Comparison of ENCODE assay signal across 10 mouse cellular contexts in the genomic region with DNA sequence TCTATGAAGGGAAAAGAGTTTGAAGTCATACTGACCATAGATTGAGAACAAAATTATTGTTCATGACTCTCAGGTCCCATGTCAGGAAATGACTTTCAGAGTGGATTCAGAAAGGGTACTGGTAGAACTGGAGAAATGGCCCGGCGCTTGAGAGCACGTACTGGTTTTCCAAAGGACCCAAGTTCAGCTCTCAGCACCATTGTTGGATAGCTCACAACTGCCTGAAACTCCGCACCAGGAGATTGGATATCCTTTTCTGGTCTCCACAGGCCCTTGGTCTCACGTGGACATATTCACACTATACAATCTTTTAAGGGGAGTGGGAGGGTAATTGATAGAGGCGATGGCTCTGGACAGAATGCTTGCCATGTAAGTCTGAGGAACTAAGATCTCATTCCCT. TPM values are rescaled to one million over a fixed set of nuclear protein-coding genes. Genes with fewer than 3 reads are reported as not detected.
DNase-seq lines count a peak whose midpoint lies in the region; ATAC-seq and TF ChIP-seq lines count a peak whose summit lies in the region.
"Had no signal": no experiment of that assay in that cellular context is flagged by ENCODE, and none has a peak within 500 bp of the region (broad histone marks: within the 10 kb centered on the region; RNA-seq: fewer than 3 reads in every experiment).

No protein-coding gene starts in this region.

- no peak for TF ChIP-seq CTCF in liver, adult 2 months (IDR thresholded peaks at IDR 0.05; ENCODE audit: low read depth, low read length)

- no peaks in the 10 kb centered on the region for H3K27me3 ChIP-seq in liver, adult 2 months (ENCODE audit: control insufficient read depth, insufficient read depth, low read length)
- H3K27me3 ChIP-seq in embryonic facial prominence, embryonic 15.5 days: peaks cover 15% of the 10 kb centered on the region
- H3K27me3 ChIP-seq in intestine, embryonic 16.5 days (replicated peaks; ENCODE audit: control insufficient read depth, insufficient read depth, low read length): no peaks in the 10 kb centered on the region
- no peaks in the 10 kb centered on the region for H3K27me3 ChIP-seq in neural tube, embryonic 12.5 days (replicated peaks)

- DNase-seq in liver, adult 2 months (ENCODE audit: extremely low read depth, low read depth, low spot score): no peak
- DNase-seq in liver: no peak
- DNase-seq in Muller cell, postnatal 12 days (ENCODE audit: inconsistent ontology term): no peak
- no peak for DNase-seq in left cerebral cortex, adult 8-10 months (ENCODE audit: low spot score in 2 of 2)

- peaks cover 15% of the 10 kb centered on the region for H3K36me3 ChIP-seq in liver, adult 2 months (ENCODE audit: control insufficient read depth, insufficient read depth, low read length)
- H3K36me3 ChIP-seq in embryonic facial prominence, embryonic 15.5 days: 0 out of 2 replicates have a peak, but pooled peaks cover 2% of the 10 kb centered on the region
- peaks cover 6% of the 10 kb centered on the region; the same call in 1 of the 2 replicates for H3K36me3 ChIP-seq in intestine, embryonic 16.5 days (ENCODE audit: control insufficient read depth, insufficient read depth, low read length)
- peaks cover 14% of the 10 kb centered on the region; the same call in 1 of the 2 replicates for H3K36me3 ChIP-seq in neural tube, embryonic 12.5 days

- TF ChIP-seq POLR2A in liver, adult 2 months (IDR thresholded peaks at IDR 0.05; ENCODE audit: extremely low read depth, insufficient read depth, low read length): no peak

- H3K4me1 ChIP-seq in liver, adult 2 months (ENCODE audit: control insufficient read depth, insufficient read depth, low read length): peaks cover 8% of the 10 kb centered on the region
- H3K4me1 ChIP-seq in embryonic facial prominence, embryonic 15.5 days: peaks cover 13% of the 10 kb centered on the region; the same call in 1 of the 2 replicates
- peaks cover 17% of the 10 kb centered on the region for H3K4me1 ChIP-seq in intestine, embryonic 16.5 days (ENCODE audit: control insufficient read depth, insufficient read depth, low read length)
- peaks cover 20% of the 10 kb centered on the region for H3K4me1 ChIP-seq in neural tube, embryonic 12.5 days

- H3K79me2 ChIP-seq in liver, adult 2 months (ENCODE audit: control insufficient read depth, insufficient read depth, low read length): peaks cover 24% of the 10 kb centered on the region

- no peak overlapping the region for H3K27ac ChIP-seq in liver, adult 2 months (replicated peaks; ENCODE audit: insufficient read depth, low read depth, low read length)
- H3K27ac ChIP-seq in embryonic facial prominence, embryonic 15.5 days (replicated peaks): no peak overlapping the region
- peak overlapping the region; percentile 99 for H3K27ac ChIP-seq in intestine, embryonic 16.5 days (ENCODE audit: low read length)
- no peak overlapping the region for H3K27ac ChIP-seq in neural tube, embryonic 12.5 days

- H3K4me3 ChIP-seq in liver, adult 2 months (ENCODE audit: insufficient read depth, low read depth, low read length): peak overlapping the region; percentile 27; the same call in 1 of the 2 replicates
- H3K4me3 ChIP-seq in embryonic facial prominence, embryonic 15.5 days (replicated peaks): no peak overlapping the region; the same call in 1 of the 2 replicates
- peak overlapping the region; percentile 89 for H3K4me3 ChIP-seq in intestine, embryonic 16.5 days (ENCODE audit: low read length)
- 0 out of 2 replicates have a peak overlapping the region, but pooled peaks have one; percentile 88 for H3K4me3 ChIP-seq in neural tube, embryonic 12.5 days

- WGBS in liver, adult 2 months: 85% methylated on average over 6 of the region's 6 CpGs
- WGBS in embryonic facial prominence, embryonic 15.5 days: 89% methylated on average over 6 of the region's 6 CpGs
- 84% methylated on average over 6 of the region's 6 CpGs for WGBS in intestine, embryonic 16.5 days
- WGBS in neural tube, embryonic 12.5 days: 96% methylated on average over 6 of the region's 6 CpGs

- H3K4me2 ChIP-seq in embryonic facial prominence, embryonic 15.5 days (replicated peaks): 0 out of 2 replicates have a peak overlapping the region, but pooled peaks have one; percentile 77
- peak overlapping the region; percentile 76 for H3K4me2 ChIP-seq in intestine, embryonic 16.5 days (ENCODE audit: low read depth, low read length)
- peak overlapping the region; percentile 75 for H3K4me2 ChIP-seq in neural tube, embryonic 12.5 days (replicated peaks)

- no peak for ATAC-seq in embryonic facial prominence, embryonic 15.5 days (ENCODE audit: insufficient number of reproducible peaks, low FRiP score, low TSS enrichment, low read depth)
- no peak for ATAC-seq in intestine, embryonic 16.5 days
- no peak for ATAC-seq in neural tube, embryonic 12.5 days (ENCODE audit: low FRiP score, low read depth)
- no peak for ATAC-seq in megakaryocyte progenitor cell, adult 5-6 weeks (replicated peaks; ENCODE audit: poor library complexity)

- H3K9ac ChIP-seq in liver, adult 2 months (ENCODE audit: low read depth, low read length): no peak overlapping the region
- H3K9ac ChIP-seq in embryonic facial prominence, embryonic 15.5 days: no peak overlapping the region
- peak overlapping the region; percentile 97; the same call in 1 of the 2 replicates for H3K9ac ChIP-seq in intestine, embryonic 16.5 days (ENCODE audit: low read depth, low read length)
- no peak overlapping the region for H3K9ac ChIP-seq in neural tube, embryonic 12.5 days

- no peaks in the 10 kb centered on the region for H3K9me3 ChIP-seq in embryonic facial prominence, embryonic 15.5 days (replicated peaks)
- H3K9me3 ChIP-seq in intestine, embryonic 16.5 days (ENCODE audit: control insufficient read depth, low read length): no peaks in the 10 kb centered on the region
- no peaks in the 10 kb centered on the region for H3K9me3 ChIP-seq in neural tube, embryonic 12.5 days

RNA-seq across cellular contexts. Expression of a gene that starts 1.5 kb away (rescaled TPM):
- total RNA-seq in liver, adult 2 months (2014; rRNA removed): 36.8 and 40.1 TPM in 2 replicates
- 14.1 and 17.7 TPM in 2 replicates for polyA plus RNA-seq in liver, adult 2 months (2012; rRNA removed)
- 81.9 and 83.5 TPM in 2 replicates for polyA plus RNA-seq in embryonic facial prominence, embryonic 15.5 days (2015; fragmentation: Nextera tagmentation; extraction: Ambion mirVana)
- 145 and 153 TPM in 2 replicates for polyA plus RNA-seq in intestine, embryonic 16.5 days (2015; fragmentation: Nextera tagmentation; extraction: Ambion mirVana)
- 144 and 147 TPM in 2 replicates for polyA plus RNA-seq in neural tube, embryonic 12.5 days (2016; fragmentation: Nextera tagmentation; extraction: Ambion mirVana)
- 100 to 1,000 TPM; 104 to 115 (median 109) TPM for total RNA-seq in left cerebral cortex, adult 8-10 months (2022)
- total RNA-seq in megakaryocyte progenitor cell, adult 5-6 weeks (2015): 61.3 and 67.0 TPM in 2 replicates
- total RNA-seq in megakaryocyte progenitor cell, adult 5-6 weeks (2017): 58.1 and 66.2 TPM in 2 replicates

RNA-seq across cellular contexts. Expression of a gene that starts 46.3 kb away (rescaled TPM):
- total RNA-seq in liver, adult 2 months (2014; rRNA removed): not detected in 2 replicates
- polyA plus RNA-seq in liver, adult 2 months (2012; rRNA removed): not detected in 2 replicates
- polyA plus RNA-seq in embryonic facial prominence, embryonic 15.5 days (2015; fragmentation: Nextera tagmentation; extraction: Ambion mirVana): not detected in 2 replicates
- polyA plus RNA-seq in intestine, embryonic 16.5 days (2015; fragmentation: Nextera tagmentation; extraction: Ambion mirVana): 49.8 and 76.7 TPM in 2 replicates
- 0.11 TPM in 1 of 2 replicates, not detected in the other for polyA plus RNA-seq in neural tube, embryonic 12.5 days (2016; fragmentation: Nextera tagmentation; extraction: Ambion mirVana)
- total RNA-seq in left cerebral cortex, adult 8-10 months (2022): under 1 TPM in 3 of 4 experiments, not detected in 1; 0.16 to 0.30 (median 0.25) TPM
- not detected in 2 replicates for total RNA-seq in megakaryocyte progenitor cell, adult 5-6 weeks (2015)
- total RNA-seq in megakaryocyte progenitor cell, adult 5-6 weeks (2017): not detected in 2 replicates
- polyA plus RNA-seq: embryonic facial prominence, embryonic 11.5 days had no signal

RNA-seq across cellular contexts. Expression of a gene that starts 55.9 kb away (rescaled TPM):
- total RNA-seq in liver, adult 2 months (2014; rRNA removed): 12.3 and 17.3 TPM in 2 replicates
- polyA plus RNA-seq in liver, adult 2 months (2012; rRNA removed): 2.3 and 3.3 TPM in 2 replicates
- 4.9 TPM in 2 replicates for polyA plus RNA-seq in embryonic facial prominence, embryonic 15.5 days (2015; fragmentation: Nextera tagmentation; extraction: Ambion mirVana)
- polyA plus RNA-seq in intestine, embryonic 16.5 days (2015; fragmentation: Nextera tagmentation; extraction: Ambion mirVana): 7.6 and 7.8 TPM in 2 replicates
- polyA plus RNA-seq in neural tube, embryonic 12.5 days (2016; fragmentation: Nextera tagmentation; extraction: Ambion mirVana): 2.1 and 2.4 TPM in 2 replicates
- 1 to 10 TPM; 4.3 to 4.7 (median 4.4) TPM for total RNA-seq in left cerebral cortex, adult 8-10 months (2022)
- not detected in 2 replicates for total RNA-seq in megakaryocyte progenitor cell, adult 5-6 weeks (2015)
- total RNA-seq in megakaryocyte progenitor cell, adult 5-6 weeks (2017): not detected in 2 replicates
- polyA plus RNA-seq: Patski had no signal

Comparison
In these comparisons a context has a peak if more than half of its experiments do, and no peak if none do; other contexts are left out.
1. RNA of a gene that starts 46.3 kb away (polyA plus RNA-seq): 49.8 to 76.7 TPM in intestine, embryonic 16.5 days; 0.11 TPM in neural tube, embryonic 12.5 days, not detected in embryonic facial prominence, embryonic 15.5 days and not detected in liver, adult 2 months; every median in the first group is over 10 times any median in the second.
2. Peak in every context shown above with its lines, with median percentiles within 50 percentile points of each other: H3K4me2 ChIP-seq.